Mouse (Mus musculus): ENCODE results near the gene Xdh.
A peak's percentile ranks its signal among the peaks of the same experiment; 100 is the strongest.

DNA sequence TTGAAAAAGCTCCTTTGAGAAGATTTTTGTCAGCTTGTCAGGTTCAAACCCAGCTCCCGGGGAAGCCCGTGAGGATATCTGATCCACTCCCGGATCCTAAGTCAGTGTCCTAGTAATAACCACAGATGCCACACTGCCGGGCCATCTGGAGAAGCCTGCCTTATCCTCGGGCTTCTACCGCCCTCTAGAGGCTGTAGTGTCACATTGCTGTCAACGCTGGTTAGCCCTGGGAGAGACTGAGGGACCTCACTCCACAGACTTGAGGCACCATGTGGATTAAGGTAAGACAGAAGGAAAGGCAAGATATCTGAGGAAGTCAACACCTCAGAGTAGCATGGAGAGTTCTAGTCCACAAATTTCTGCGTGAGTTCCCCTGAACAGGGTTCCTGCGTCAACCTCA is 67.8 kb downstream of the Xdh start:
- TF ChIP-seq CTCF (IDR thresholded peaks at IDR 0.05; ENCODE audit: low read depth, low read length) (peak; percentile 89), POLR2A (IDR thresholded peaks at IDR 0.05; ENCODE audit: insufficient read depth, low read length) (no peak), EP300 (IDR thresholded peaks at IDR 0.05; ENCODE audit: insufficient read depth, low read depth, low read length) (no peak)
